Mouse (Mus musculus) olfactory bulb, adult 2 months (tissue): ENCODE data around the gene Gm42957.

Experiments used
- CTCF ChIP-seq: fragments of 200-500 bp; IDR thresholded peaks from 2 replicates; pipeline ENCODE4 v1.5.1; 2012; ENCODE audit warnings: low read depth, mild to moderate bottlenecking, low read length, moderate library complexity; ENCODE audit not compliant: insufficient read depth
- POLR2A ChIP-seq: fragments of 200-500 bp; IDR thresholded peaks from 2 replicates; pipeline ENCODE4 v1.6.1; 2012; ENCODE audit warnings: mild to moderate bottlenecking, low read depth, low read length, moderate library complexity; ENCODE audit not compliant: insufficient read depth

DNA sequence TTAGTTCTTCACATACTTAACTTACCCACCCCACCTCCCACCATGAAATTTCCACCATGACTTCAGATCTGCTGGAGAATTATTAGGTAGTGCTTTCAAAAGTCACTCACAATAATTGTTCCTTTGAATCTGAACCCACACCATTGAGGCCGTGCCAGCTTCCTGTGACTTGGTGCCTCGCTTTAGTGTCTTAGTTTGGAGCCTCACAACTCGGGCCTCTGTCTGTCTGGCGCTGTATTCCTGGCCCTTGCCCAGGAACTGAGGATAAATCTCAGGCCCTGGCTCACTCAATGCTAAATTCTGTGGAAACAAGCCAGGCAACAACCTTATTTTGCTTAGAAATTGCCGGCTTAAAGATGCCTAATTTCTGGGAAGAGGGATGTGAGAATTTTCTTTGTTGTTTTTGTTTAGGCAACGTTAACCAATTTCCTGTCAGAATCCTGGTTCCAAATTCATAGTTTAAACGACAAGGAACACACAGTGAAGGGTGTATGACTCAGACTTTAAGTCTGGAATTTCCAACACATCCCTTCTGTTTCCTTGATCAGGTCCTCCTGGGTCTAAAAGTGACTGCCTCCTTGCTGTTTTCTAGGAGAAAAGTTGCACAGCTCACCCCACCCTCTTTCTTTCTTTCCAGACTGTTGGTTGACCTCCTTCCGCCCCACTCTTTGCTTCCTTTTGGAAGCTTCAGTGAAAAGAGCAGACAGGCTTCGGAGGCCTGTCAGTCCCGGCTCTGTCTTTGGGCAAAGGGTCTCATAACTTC lies 33.2 kb upstream of the Gm42957 start:
- TF ChIP-seq POLR2A (no peak), CTCF (no peak)
